Mouse (Mus musculus): ENCODE results near the gene Hipk3. TPM values are rescaled to one million over a fixed set of nuclear protein-coding genes. Genes with fewer than 3 reads are reported as not detected.

The Hipk3 gene
- polyA plus RNA-seq, 1 experiment = 81.3 TPM

GRCm38 (mm10) chr2:104458569-104459332 is 35.5 kb downstream of the Hipk3 start:
- Histone ChIP-seq H3K36me3 (ENCODE audit: control insufficient read depth, insufficient read depth, low read length) (no peaks in the 10 kb centered on the region), H3K27me3 (ENCODE audit: control insufficient read depth, insufficient read depth, low read length) (no peaks in the 10 kb centered on the region), H3K4me1 (ENCODE audit: control insufficient read depth, insufficient read depth, low read length) (no peaks in the 10 kb centered on the region), H3K27ac (ENCODE audit: control insufficient read depth, insufficient read depth, low read depth, low read length) (no peak overlapping the region), H3K4me3 (ENCODE audit: control insufficient read depth, low read depth, low read length) (no peak overlapping the region)
- TF ChIP-seq CTCF (IDR thresholded peaks at IDR 0.05; ENCODE audit: control insufficient read depth, insufficient read depth, insufficient replicate concordance, low read depth, low read length) = no peak
- no peak for TF ChIP-seq POLR2A (IDR thresholded peaks at IDR 0.05; ENCODE audit: control insufficient read depth, low read depth, low read length)

- H3K4me1 ChIP-seq (ENCODE audit: control insufficient read depth, insufficient read depth, low read length) = no peaks in the 10 kb centered on the region
- H3K36me3 ChIP-seq (ENCODE audit: control insufficient read depth, insufficient read depth, low read length) = no peaks in the 10 kb centered on the region
- TF ChIP-seq POLR2A (IDR thresholded peaks at IDR 0.05; ENCODE audit: control insufficient read depth, low read depth, low read length) (no peak), CTCF (IDR thresholded peaks at IDR 0.05; ENCODE audit: control insufficient read depth, insufficient read depth, insufficient replicate concordance, low read depth, low read length) (no peak)
- no peaks in the 10 kb centered on the region for H3K27me3 ChIP-seq (ENCODE audit: control insufficient read depth, insufficient read depth, low read length)
- no peak overlapping the region for H3K27ac ChIP-seq (ENCODE audit: control insufficient read depth, insufficient read depth, low read depth, low read length)
- H3K4me3 ChIP-seq (ENCODE audit: control insufficient read depth, low read depth, low read length) = no peak overlapping the region
These were observed 37.1 kb downstream of the Hipk3 start for GRCm38 (mm10) chr2:104457106-104457505.

- 0 out of 2 replicates have a peak, but pooled peaks cover under 1% of the 10 kb centered on the region for H3K36me3 ChIP-seq (ENCODE audit: control insufficient read depth, insufficient read depth, low read length)
- no peak overlapping the region for H3K4me3 ChIP-seq (ENCODE audit: control insufficient read depth, low read depth, low read length)
- no peaks in the 10 kb centered on the region for H3K4me1 ChIP-seq (ENCODE audit: control insufficient read depth, insufficient read depth, low read length)
- H3K27me3 ChIP-seq (ENCODE audit: control insufficient read depth, insufficient read depth, low read length) = no peaks in the 10 kb centered on the region
- TF ChIP-seq POLR2A (IDR thresholded peaks at IDR 0.05; ENCODE audit: control insufficient read depth, low read depth, low read length) (no peak), CTCF (IDR thresholded peaks at IDR 0.05; ENCODE audit: control insufficient read depth, insufficient read depth, insufficient replicate concordance, low read depth, low read length) (no peak)
- no peak overlapping the region for H3K27ac ChIP-seq (ENCODE audit: control insufficient read depth, insufficient read depth, low read depth, low read length)
These were observed 43.6 kb downstream of the Hipk3 start for GRCm38 (mm10) chr2:104450685-104451084.

GRCm38 (mm10) chr2:104449191-104449590 is 45.1 kb downstream of the Hipk3 start:
- no peak overlapping the region for H3K4me3 ChIP-seq (ENCODE audit: control insufficient read depth, low read depth, low read length)
- TF ChIP-seq CTCF (IDR thresholded peaks at IDR 0.05; ENCODE audit: control insufficient read depth, insufficient read depth, insufficient replicate concordance, low read depth, low read length) (no peak), POLR2A (IDR thresholded peaks at IDR 0.05; ENCODE audit: control insufficient read depth, low read depth, low read length) (no peak)
- peaks cover 1% of the 10 kb centered on the region; the same call in 1 of the 2 replicates for H3K36me3 ChIP-seq (ENCODE audit: control insufficient read depth, insufficient read depth, low read length)
- no peak overlapping the region for H3K27ac ChIP-seq (ENCODE audit: control insufficient read depth, insufficient read depth, low read depth, low read length)
- no peaks in the 10 kb centered on the region for H3K27me3 ChIP-seq (ENCODE audit: control insufficient read depth, insufficient read depth, low read length)
- no peaks in the 10 kb centered on the region for H3K4me1 ChIP-seq (ENCODE audit: control insufficient read depth, insufficient read depth, low read length)

- H3K27ac ChIP-seq (ENCODE audit: control insufficient read depth, insufficient read depth, low read depth, low read length) = no peak overlapping the region
- no peak for TF ChIP-seq POLR2A (IDR thresholded peaks at IDR 0.05; ENCODE audit: control insufficient read depth, low read depth, low read length)
- no peak for TF ChIP-seq CTCF (IDR thresholded peaks at IDR 0.05; ENCODE audit: control insufficient read depth, insufficient read depth, insufficient replicate concordance, low read depth, low read length)
- H3K27me3 ChIP-seq (ENCODE audit: control insufficient read depth, insufficient read depth, low read length) = no peaks in the 10 kb centered on the region
- peaks cover 1% of the 10 kb centered on the region; the same call in 1 of the 2 replicates for H3K36me3 ChIP-seq (ENCODE audit: control insufficient read depth, insufficient read depth, low read length)
- H3K4me1 ChIP-seq (ENCODE audit: control insufficient read depth, insufficient read depth, low read length) = no peaks in the 10 kb centered on the region
- H3K4me3 ChIP-seq (ENCODE audit: control insufficient read depth, low read depth, low read length) = no peak overlapping the region
These were observed 46.0 kb downstream of the Hipk3 start for GRCm38 (mm10) chr2:104448201-104448600.

- Histone ChIP-seq H3K4me3 (ENCODE audit: control insufficient read depth, low read depth, low read length) (no peak overlapping the region), H3K4me1 (ENCODE audit: control insufficient read depth, insufficient read depth, low read length) (no peaks in the 10 kb centered on the region), H3K27me3 (ENCODE audit: control insufficient read depth, insufficient read depth, low read length) (no peaks in the 10 kb centered on the region), H3K27ac (ENCODE audit: control insufficient read depth, insufficient read depth, low read depth, low read length) (no peak overlapping the region), H3K36me3 (ENCODE audit: control insufficient read depth, insufficient read depth, low read length) (peaks cover 1% of the 10 kb centered on the region; the same call in 1 of the 2 replicates)
- no peak for TF ChIP-seq CTCF (IDR thresholded peaks at IDR 0.05; ENCODE audit: control insufficient read depth, insufficient read depth, insufficient replicate concordance, low read depth, low read length)
- no peak for TF ChIP-seq POLR2A (IDR thresholded peaks at IDR 0.05; ENCODE audit: control insufficient read depth, low read depth, low read length)
These were observed 48.2 kb downstream of the Hipk3 start for GRCm38 (mm10) chr2:104446016-104446415.

- Histone ChIP-seq H3K27ac (ENCODE audit: control insufficient read depth, insufficient read depth, low read depth, low read length) (no peak overlapping the region), H3K4me1 (ENCODE audit: control insufficient read depth, insufficient read depth, low read length) (no peaks in the 10 kb centered on the region), H3K36me3 (ENCODE audit: control insufficient read depth, insufficient read depth, low read length) (peaks cover 1% of the 10 kb centered on the region; the same call in 1 of the 2 replicates), H3K4me3 (ENCODE audit: control insufficient read depth, low read depth, low read length) (no peak overlapping the region), H3K27me3 (ENCODE audit: control insufficient read depth, insufficient read depth, low read length) (no peaks in the 10 kb centered on the region)
- TF ChIP-seq POLR2A (IDR thresholded peaks at IDR 0.05; ENCODE audit: control insufficient read depth, low read depth, low read length) (no peak), CTCF (IDR thresholded peaks at IDR 0.05; ENCODE audit: control insufficient read depth, insufficient read depth, insufficient replicate concordance, low read depth, low read length) (no peak)
These were observed 49.5 kb downstream of the Hipk3 start for GRCm38 (mm10) chr2:104444776-104445175.
